Mouse (Mus musculus) midbrain, embryonic 13.5 days (tissue): ENCODE results near the gene Zfp275. TPM values are rescaled to one million over a fixed set of nuclear protein-coding genes. Genes with fewer than 3 reads are reported as not detected.
"Not testable (repeated sequence)": the region's sequence is repeated elsewhere in the genome, so short reads cannot be mapped to it uniquely, and the experiment has no call there.

Source experiments
- ATAC-seq: fragments of 200-750 bp; cut with Nextera tagmentation; 2 replicates; pipeline ENCODE4 v1.8.0; 2017; ENCODE audit warnings: mild to moderate bottlenecking, moderate TSS enrichment, moderate library complexity
- H3K27ac ChIP-seq: fragments of 300-500 bp; sonication (generic); 2 replicates; pipeline ENCODE4 v1.5.1; 2015; ENCODE audit warnings: inconsistent platforms, mild to moderate bottlenecking, moderate library complexity
- H3K27me3 ChIP-seq: fragments of 300-500 bp; sonication (generic); 2 replicates; pipeline ENCODE4 v1.6.1; 2015; ENCODE audit warnings: mild to moderate bottlenecking, inconsistent platforms
- H3K36me3 ChIP-seq: fragments of 300-500 bp; sonication (generic); 2 replicates; pipeline ENCODE4 v1.6.1; 2015; ENCODE audit warnings: mild to moderate bottlenecking, inconsistent platforms
- H3K4me1 ChIP-seq: fragments of 300-500 bp; sonication (generic); replicated peaks from 2 replicates; pipeline ENCODE4 v1.6.1; 2015; ENCODE audit warnings: inconsistent platforms
- H3K4me2 ChIP-seq: fragments of 300-500 bp; sonication (generic); replicated peaks from 2 replicates; pipeline ENCODE4 v1.6.1; 2015; ENCODE audit warnings: moderate library complexity, mild to moderate bottlenecking, inconsistent platforms
- H3K4me3 ChIP-seq: fragments of 300-500 bp; sonication (generic); replicated peaks from 2 replicates; pipeline ENCODE4 v1.5.1; 2015; ENCODE audit warnings: mild to moderate bottlenecking, inconsistent platforms
- H3K9ac ChIP-seq: fragments of 300-500 bp; sonication (generic); replicated peaks from 2 replicates; pipeline ENCODE4 v1.6.1; 2015; ENCODE audit warnings: mild to moderate bottlenecking, inconsistent platforms
- H3K9me3 ChIP-seq: fragments of 300-500 bp; sonication (generic); 2 replicates; pipeline ENCODE4 v1.6.1; 2016; ENCODE audit warnings: mild to moderate bottlenecking, inconsistent platforms
- WGBS: fragments of 180-500 bp; shearing (Covaris S2); methylation state at CpG from one replicate; pipeline ENCODE4 v1.1.7; 2015; 5-methylcytosine and 5-hydroxymethylcytosine counted together
- polyA plus RNA-seq: library from polyadenylated mRNA; unstranded; fragments of >200 nt; fragmentation: Nextera tagmentation; extraction: Ambion mirVana; gene quantifications from 2 replicates; pipeline ENCODE4 v1.2.1, GENCODE M21; 2015

The Zfp275 gene
- polyA plus RNA-seq = 11.5 and 12.2 TPM in 2 replicates

DNA sequence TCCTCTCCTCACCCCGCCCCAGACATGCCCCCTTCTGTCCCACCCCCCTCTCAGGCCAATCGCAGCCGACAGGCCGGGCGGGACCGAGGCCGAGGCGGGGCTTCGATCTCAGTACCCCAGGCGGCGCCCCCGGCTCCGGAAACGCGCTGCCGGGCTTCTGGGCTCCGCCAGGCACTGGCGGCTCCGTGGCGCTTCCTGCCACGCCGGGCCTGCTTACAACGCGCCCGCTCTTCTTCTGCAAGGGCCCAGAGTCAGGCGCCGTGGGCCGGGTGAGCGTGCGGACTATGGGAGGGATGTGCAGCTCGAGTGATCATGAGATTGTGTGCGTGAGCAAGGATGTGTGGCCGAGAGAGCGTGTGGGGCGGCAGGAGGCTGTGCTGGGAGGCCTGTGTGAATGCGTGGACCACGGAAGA is at the start of gene Zfp275:
TSS of gene Zfp275 (plus strand) at position 139 of the 413 bp plus-strand sequence.
- H3K4me1 ChIP-seq = peaks cover 20% of the 10 kb centered on the region
- H3K9me3 ChIP-seq = no peaks in the 10 kb centered on the region
- peak within 1 kb of the TSS; percentile 57 for H3K4me3 ChIP-seq
- H3K36me3 ChIP-seq = no peaks in the 10 kb centered on the region
- peak; percentile 96 for ATAC-seq
- peak within 1 kb of the TSS; percentile 79 for H3K27ac ChIP-seq
- peak within 1 kb of the TSS; percentile 62 for H3K4me2 ChIP-seq
- 20% methylated on average over 37 of the region's 37 CpGs for WGBS
- peak within 1 kb of the TSS; percentile 76 for H3K9ac ChIP-seq
- no peaks in the 10 kb centered on the region for H3K27me3 ChIP-seq

DNA sequence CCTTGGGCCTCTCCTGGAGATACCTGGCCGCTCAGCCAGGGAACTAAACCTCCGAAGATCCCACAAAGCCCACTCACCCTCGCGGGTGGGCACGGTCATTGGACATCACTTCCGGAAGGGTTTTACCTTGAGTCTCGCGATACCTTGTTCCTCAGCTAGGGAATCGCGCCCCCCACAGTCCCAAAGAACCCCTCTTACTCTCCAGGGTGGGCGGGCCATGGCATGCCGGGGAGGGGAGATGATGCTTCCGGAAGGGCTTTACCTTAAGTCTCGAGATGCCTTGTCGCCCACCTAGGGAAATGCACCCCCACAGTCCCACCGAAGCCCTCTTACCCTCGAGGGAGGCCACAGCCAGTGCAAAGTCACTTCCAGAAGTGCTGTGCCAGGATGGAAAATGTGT is 49.5 kb upstream of the Zfp275 start, which contains the start of the genes Xlr5a and Xlr5c:
TSS of gene Xlr5a (minus strand) at position 101 of the 400 bp plus-strand sequence.
TSS of gene Xlr5c (minus strand) at position 101 of the 400 bp plus-strand sequence.
- H3K4me1 ChIP-seq, H3K27me3 ChIP-seq, H3K9me3 ChIP-seq, ATAC-seq, H3K27ac ChIP-seq, H3K36me3 ChIP-seq, H3K4me2 ChIP-seq, H3K4me3 ChIP-seq, H3K9ac ChIP-seq: not testable (repeated sequence)
- 94% methylated on average over 15 of the region's 17 CpGs for WGBS

DNA sequence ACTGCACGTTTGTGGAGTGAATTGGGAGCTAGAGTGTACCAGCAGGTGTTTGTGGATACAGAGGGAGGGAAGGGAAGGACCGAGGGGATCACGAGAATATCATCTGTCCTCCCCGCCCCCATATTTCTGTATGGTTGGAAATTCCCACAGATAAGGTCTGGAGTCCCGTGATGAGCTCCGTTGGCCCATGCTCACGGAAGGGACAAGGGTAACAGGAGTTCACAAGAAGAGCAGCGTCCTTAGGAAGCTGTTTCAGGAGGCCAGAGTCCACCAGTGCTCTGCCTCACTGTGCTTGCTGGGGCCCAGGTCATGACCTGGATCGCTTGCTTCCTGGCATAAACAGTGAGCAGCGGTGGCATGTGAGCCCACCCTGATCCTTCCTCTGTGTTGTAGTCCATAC is 46.7 kb upstream of the Zfp275 start:
- not testable (repeated sequence) for H3K27me3 ChIP-seq, H3K4me1 ChIP-seq, H3K4me3 ChIP-seq, H3K27ac ChIP-seq, H3K36me3 ChIP-seq, H3K4me2 ChIP-seq, H3K9ac ChIP-seq, ATAC-seq, H3K9me3 ChIP-seq
- 76% methylated on average over 9 of the region's 10 CpGs for whole genome bisulfite sequencing

GRCm38 (mm10) chrX:73312522-73312921 is 29.9 kb upstream of the Zfp275 start:
- Histone ChIP-seq H3K4me3 (no peak overlapping the region), H3K4me2 (no peak overlapping the region), H3K9me3 (no peaks in the 10 kb centered on the region), H3K9ac (no peak overlapping the region), H3K27ac (no peak overlapping the region), H3K4me1 (no peaks in the 10 kb centered on the region), H3K27me3 (no peaks in the 10 kb centered on the region), H3K36me3 (no peaks in the 10 kb centered on the region)
- ATAC-seq = no peak
- 46% methylated on average over 3 of the region's 3 CpGs for WGBS

DNA sequence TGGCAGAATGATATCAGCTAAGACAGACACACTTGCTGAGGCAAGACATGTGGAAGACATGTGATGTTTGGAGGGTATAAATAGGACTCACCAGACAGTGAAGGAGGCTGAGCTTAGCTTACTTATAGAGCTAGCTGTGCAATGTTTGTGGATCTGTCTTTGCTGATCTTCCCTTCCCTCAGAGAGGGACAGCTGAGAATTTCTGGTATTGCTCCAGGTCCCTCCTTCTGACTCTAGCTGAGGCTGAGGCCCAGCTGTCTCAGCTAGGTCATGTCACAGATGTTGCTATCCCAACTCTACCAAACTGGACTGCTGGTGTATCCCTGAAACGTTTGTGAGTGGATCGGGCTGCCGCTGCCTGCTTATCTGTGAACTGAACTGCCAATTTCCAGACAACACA is 21.4 kb upstream of the Zfp275 start:
- Histone ChIP-seq H3K4me2 (no peak overlapping the region), H3K4me3 (no peak overlapping the region), H3K27ac (no peak overlapping the region), H3K27me3 (no peaks in the 10 kb centered on the region), H3K4me1 (no peaks in the 10 kb centered on the region), H3K36me3 (no peaks in the 10 kb centered on the region), H3K9me3 (no peaks in the 10 kb centered on the region), H3K9ac (no peak overlapping the region)
- no peak for ATAC-seq
- WGBS = 80% methylated on average over 3 of the region's 3 CpGs

GRCm38 (mm10) chrX:73327215-73327614 is 15.2 kb upstream of the Zfp275 start:
- WGBS = 69% methylated on average over 2 of the region's 2 CpGs
- H3K4me2 ChIP-seq = no peak overlapping the region
- H3K27me3 ChIP-seq = no peaks in the 10 kb centered on the region
- no peak overlapping the region for H3K9ac ChIP-seq
- H3K4me1 ChIP-seq = no peaks in the 10 kb centered on the region
- ATAC-seq = no peak
- H3K4me3 ChIP-seq = no peak overlapping the region
- H3K27ac ChIP-seq = no peak overlapping the region
- H3K36me3 ChIP-seq = no peaks in the 10 kb centered on the region
- no peaks in the 10 kb centered on the region for H3K9me3 ChIP-seq

GRCm38 (mm10) chrX:73333548-73333947 is 8.9 kb upstream of the Zfp275 start:
- Histone ChIP-seq H3K36me3 (no peaks in the 10 kb centered on the region), H3K4me1 (no peaks in the 10 kb centered on the region), H3K4me2 (no peak overlapping the region), H3K9me3 (no peaks in the 10 kb centered on the region), H3K27me3 (no peaks in the 10 kb centered on the region), H3K27ac (no peak overlapping the region), H3K9ac (no peak overlapping the region), H3K4me3 (no peak overlapping the region)
- no peak for ATAC-seq

DNA sequence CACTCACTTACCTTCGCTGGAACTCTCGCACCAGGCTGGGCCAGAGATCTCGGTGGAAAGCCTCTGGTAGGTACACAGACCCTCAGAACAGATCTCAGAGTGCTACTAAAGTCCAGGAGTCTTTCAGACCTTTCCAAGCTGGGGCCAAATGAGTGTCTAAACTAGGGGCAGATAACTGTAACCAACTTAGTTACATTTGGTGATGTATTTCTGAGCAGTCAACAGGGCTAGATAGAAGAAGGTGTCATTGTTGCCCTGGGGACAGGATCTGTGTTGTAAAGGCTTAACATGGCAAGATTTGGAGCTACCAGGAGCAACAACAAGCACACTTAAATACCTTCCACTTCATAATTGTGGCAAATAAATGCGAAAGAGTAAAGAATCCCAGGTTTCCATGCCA is 5.7 kb upstream of the Zfp275 start, which contains the start of gene Gm45015:
TSS of gene Gm45015 (minus strand) at position 101 of the 400 bp plus-strand sequence.
- H3K27ac ChIP-seq = no peak within 1 kb of the TSS
- no peak within 1 kb of the TSS for H3K9ac ChIP-seq
- no peaks in the 10 kb centered on the region for H3K27me3 ChIP-seq
- H3K4me3 ChIP-seq = no peak within 1 kb of the TSS
- H3K9me3 ChIP-seq = no peaks in the 10 kb centered on the region
- ATAC-seq = no peak
- no peaks in the 10 kb centered on the region for H3K36me3 ChIP-seq
- no peak within 1 kb of the TSS for H3K4me2 ChIP-seq
- WGBS = 89% methylated on average over 4 of the region's 4 CpGs
- H3K4me1 ChIP-seq = 0 out of 2 replicates have a peak, but pooled peaks cover under 1% of the 10 kb centered on the region

DNA sequence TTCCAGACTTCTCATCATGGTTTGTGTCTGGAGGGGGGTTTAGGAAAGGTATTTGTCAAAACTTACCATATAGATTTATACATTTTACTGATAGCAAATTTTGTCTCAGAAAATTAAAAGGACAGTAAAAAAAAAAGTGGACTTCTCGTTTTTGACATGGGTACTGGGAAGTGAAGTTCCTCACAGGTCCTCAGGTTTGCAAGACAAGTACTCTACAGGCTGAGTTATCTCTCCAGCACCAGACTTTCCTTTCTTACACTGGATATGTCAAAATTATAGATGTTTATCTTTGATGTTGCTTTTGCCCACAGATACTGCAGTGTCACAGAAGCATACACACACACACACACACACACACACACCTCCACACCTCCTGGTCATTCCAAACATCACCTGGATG is 948 bp upstream of the Zfp275 start:
- no peak overlapping the region for H3K27ac ChIP-seq
- no peak overlapping the region for H3K4me3 ChIP-seq
- no peaks in the 10 kb centered on the region for H3K9me3 ChIP-seq
- H3K4me2 ChIP-seq = no peak overlapping the region
- ATAC-seq = no peak
- H3K4me1 ChIP-seq = peaks cover 20% of the 10 kb centered on the region
- H3K36me3 ChIP-seq = no peaks in the 10 kb centered on the region
- no peak overlapping the region for H3K9ac ChIP-seq
- no peaks in the 10 kb centered on the region for H3K27me3 ChIP-seq
- 63% methylated on average over 1 of the region's 1 CpGs for WGBS

DNA sequence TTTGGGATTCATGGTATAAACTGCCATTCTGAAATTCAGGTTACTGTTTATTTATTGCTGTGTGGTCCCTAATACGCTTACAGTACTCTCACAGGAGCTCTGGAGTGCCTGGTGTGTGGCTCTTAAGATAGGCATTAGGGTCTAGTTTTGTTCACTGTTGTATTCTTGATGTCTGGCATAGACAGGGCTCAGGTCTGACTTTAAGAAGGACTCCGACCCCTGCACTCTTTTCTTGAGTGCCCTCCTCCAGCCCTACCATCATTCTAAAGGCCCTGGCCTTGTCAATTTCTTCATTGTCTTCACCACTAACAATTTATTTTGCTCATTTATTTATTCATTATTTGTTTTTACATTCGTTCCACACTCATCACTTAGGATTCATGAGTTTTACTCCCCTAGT is 353 bp upstream of the Zfp275 start:
- Histone ChIP-seq H3K9me3 (no peaks in the 10 kb centered on the region), H3K27ac (no peak overlapping the region), H3K4me3 (peak overlapping the region; percentile 57), H3K4me2 (peak overlapping the region; percentile 62), H3K36me3 (no peaks in the 10 kb centered on the region), H3K9ac (peak overlapping the region; percentile 76; the same call in 1 of the 2 replicates), H3K4me1 (peaks cover 20% of the 10 kb centered on the region), H3K27me3 (no peaks in the 10 kb centered on the region)
- peak; percentile 46 for ATAC-seq
- WGBS = 40% methylated on average over 3 of the region's 3 CpGs

GRCm38 (mm10) chrX:73342941-73343735 is 717 bp downstream of the Zfp275 start:
- peaks cover 20% of the 10 kb centered on the region for H3K4me1 ChIP-seq
- peak overlapping the region; percentile 62 for H3K4me2 ChIP-seq
- peak; percentile 76; the same call in 1 of the 2 replicates for ATAC-seq
- H3K27me3 ChIP-seq = no peaks in the 10 kb centered on the region
- peak overlapping the region; percentile 79 for H3K27ac ChIP-seq
- H3K4me3 ChIP-seq = peak overlapping the region; percentile 57
- no peaks in the 10 kb centered on the region for H3K9me3 ChIP-seq
- H3K36me3 ChIP-seq = no peaks in the 10 kb centered on the region
- H3K9ac ChIP-seq = peak overlapping the region; percentile 76
- 24% methylated on average over 15 of the region's 15 CpGs for WGBS

DNA sequence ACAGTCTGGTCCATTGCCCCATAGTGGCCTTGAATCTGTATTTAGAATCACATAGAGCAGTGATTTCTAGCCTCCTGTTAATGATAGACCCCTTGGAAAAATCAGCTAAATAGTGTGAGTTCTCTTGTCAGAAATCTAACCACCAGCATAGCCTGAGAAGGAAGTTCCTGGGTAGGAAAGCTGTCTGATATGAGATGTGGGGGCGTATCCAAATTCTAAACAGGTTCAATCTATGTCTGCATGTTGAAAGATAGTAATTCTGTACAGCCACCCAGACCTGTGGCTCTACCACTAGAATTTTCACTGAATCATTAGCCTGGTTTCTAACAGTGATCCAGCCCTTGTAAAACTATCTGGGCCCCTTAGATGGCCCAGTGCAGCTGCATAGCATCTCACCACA is 1.4 kb downstream of the Zfp275 start:
- Histone ChIP-seq H3K4me2 (peak overlapping the region; percentile 62), H3K4me3 (no peak overlapping the region)

More for the DNA sequence above, 1.4 kb downstream of the Zfp275 start:
- ATAC-seq = no peak
- WGBS = 86% methylated on average over 1 of the region's 1 CpGs
- no peaks in the 10 kb centered on the region for H3K9me3 ChIP-seq
- no peaks in the 10 kb centered on the region for H3K36me3 ChIP-seq
- H3K4me1 ChIP-seq = peaks cover 20% of the 10 kb centered on the region
- H3K27ac ChIP-seq = no peak overlapping the region
- H3K9ac ChIP-seq = no peak overlapping the region
- no peaks in the 10 kb centered on the region for H3K27me3 ChIP-seq
